Mouse (Mus musculus) heart, adult 2 months (tissue): ENCODE results near the gene Pla2g7.

Experiments
- EP300 ChIP-seq: fragments of 200-500 bp; IDR thresholded peaks from 2 replicates; pipeline ENCODE4 v1.6.1; 2011; ENCODE audit warnings: low read depth, low read length, control low read depth; ENCODE audit not compliant: insufficient read depth
- POLR2A ChIP-seq: fragments of 200-500 bp; IDR thresholded peaks from 2 replicates; pipeline ENCODE4 v1.6.1; 2011; ENCODE audit warnings: mild to moderate bottlenecking, low read depth, low read length, control low read depth; ENCODE audit not compliant: insufficient read depth

GRCm38 (mm10) chr17:43569287-43569686 is 1.4 kb downstream of the Pla2g7 start:
- no peak for TF ChIP-seq POLR2A
- TF ChIP-seq EP300, result no peak
